In the genomic region with DNA sequence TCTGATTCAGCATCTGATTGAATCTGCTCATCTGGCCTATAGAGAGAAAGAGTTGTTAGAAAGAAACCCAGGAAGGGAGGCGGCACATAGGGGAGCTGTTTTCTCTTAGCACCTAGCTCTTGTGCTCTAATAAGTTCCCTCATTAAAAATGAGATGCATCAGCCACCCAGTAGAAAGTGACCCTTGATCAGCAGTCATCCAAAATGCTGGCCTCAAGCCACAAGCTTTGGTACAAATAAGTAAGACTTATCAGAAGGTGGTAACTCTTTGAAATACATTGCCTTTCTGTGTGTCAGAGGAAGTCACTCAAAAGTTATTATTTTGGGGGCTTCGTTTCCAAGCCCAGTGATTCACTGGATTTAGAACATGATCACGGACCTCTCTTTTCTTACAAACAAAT, we compare ENCODE assay signal across 19 mouse cellular contexts.
DNase-seq lines count a peak whose midpoint lies in the region; ATAC-seq and TF ChIP-seq lines count a peak whose summit lies in the region.
"Had no signal": no experiment of that assay in that cellular context is flagged by ENCODE, and none has a peak within 500 bp of the region (broad histone marks: within the 10 kb centered on the region; RNA-seq: fewer than 3 reads in every experiment).

No protein-coding gene starts in this region.

- 81% methylated on average over 3 of the region's 3 CpGs for WGBS in kidney, adult 2 months
- WGBS in kidney, embryonic 15.5 days = 88% methylated on average over 3 of the region's 3 CpGs
- WGBS in liver, adult 2 months = 91% methylated on average over 3 of the region's 3 CpGs
- 60% methylated on average over 3 of the region's 3 CpGs for whole genome bisulfite sequencing in liver, embryonic 12.5 days (ENCODE audit: insufficient replicate concordance)

- H3K36me3 ChIP-seq in kidney, adult 2 months (ENCODE audit: control insufficient read depth, insufficient read depth, low read length) = no peaks in the 10 kb centered on the region
- H3K36me3 ChIP-seq in kidney, embryonic 15.5 days = no peaks in the 10 kb centered on the region; the same call in 1 of the 2 replicates
- H3K36me3 ChIP-seq in liver, adult 2 months (ENCODE audit: control insufficient read depth, insufficient read depth, low read length) = no peaks in the 10 kb centered on the region
- H3K36me3 ChIP-seq in liver, embryonic 12.5 days = no peaks in the 10 kb centered on the region
- H3K36me3 ChIP-seq: embryonic facial prominence, embryonic 12.5 days; forebrain, embryonic 15.5 days; hindbrain, embryonic 15.5 days had no signal

- no peaks in the 10 kb centered on the region for H3K27me3 ChIP-seq in kidney, adult 2 months (replicated peaks; ENCODE audit: control insufficient read depth, insufficient read depth, low read length)
- no peaks in the 10 kb centered on the region for H3K27me3 ChIP-seq in kidney, embryonic 15.5 days
- no peaks in the 10 kb centered on the region for H3K27me3 ChIP-seq in liver, adult 2 months (ENCODE audit: control insufficient read depth, insufficient read depth, low read length)
- no peaks in the 10 kb centered on the region for H3K27me3 ChIP-seq in liver, embryonic 12.5 days (replicated peaks)
- H3K27me3 ChIP-seq: embryonic facial prominence, embryonic 12.5 days; forebrain, embryonic 15.5 days; heart, embryonic 13.5 days had no signal

- H3K9ac ChIP-seq in kidney, embryonic 15.5 days = no peak overlapping the region
- no peak overlapping the region for H3K9ac ChIP-seq in liver, adult 2 months (ENCODE audit: low read depth, low read length)
- H3K9ac ChIP-seq in liver, embryonic 12.5 days = no peak overlapping the region
- H3K9ac ChIP-seq: embryonic facial prominence, embryonic 12.5 days; forebrain, embryonic 15.5 days; heart, embryonic 13.5 days; hindbrain, embryonic 15.5 days had no signal

- H3K4me3 ChIP-seq in kidney, adult 2 months (ENCODE audit: insufficient read depth, low read depth, low read length) = no peak overlapping the region
- H3K4me3 ChIP-seq in kidney, embryonic 15.5 days (replicated peaks) = no peak overlapping the region
- H3K4me3 ChIP-seq in liver, adult 2 months (ENCODE audit: insufficient read depth, low read depth, low read length) = no peak overlapping the region
- no peak overlapping the region for H3K4me3 ChIP-seq in liver, embryonic 12.5 days
- H3K4me3 ChIP-seq: embryonic facial prominence, embryonic 12.5 days; forebrain, embryonic 15.5 days; heart, embryonic 13.5 days; hindbrain, embryonic 15.5 days had no signal

- no peaks in the 10 kb centered on the region for H3K9me3 ChIP-seq in kidney, embryonic 15.5 days (replicated peaks)
- no peaks in the 10 kb centered on the region for H3K9me3 ChIP-seq in liver, embryonic 12.5 days (replicated peaks)
- H3K9me3 ChIP-seq: embryonic facial prominence, embryonic 12.5 days; forebrain, embryonic 15.5 days; heart, embryonic 13.5 days; hindbrain, embryonic 15.5 days had no signal

- TF ChIP-seq POLR2A in kidney, adult 2 months (IDR thresholded peaks at IDR 0.05; ENCODE audit: low read depth, low read length) = no peak
- TF ChIP-seq POLR2A in liver, adult 2 months (IDR thresholded peaks at IDR 0.05; ENCODE audit: extremely low read depth, insufficient read depth, low read length) = no peak

- no peak for TF ChIP-seq CTCF in kidney, adult 2 months (conservative IDR thresholded peaks at IDR 0.05; ENCODE audit: insufficient read depth, insufficient read length, low read depth, low read length)
- TF ChIP-seq CTCF in liver, adult 2 months (IDR thresholded peaks at IDR 0.05; ENCODE audit: low read depth, low read length) = no peak

- DNase-seq in kidney, adult 2 months = peak; percentile 86
- peak; percentile 63 for DNase-seq in liver, adult 2 months (ENCODE audit: extremely low read depth, low read depth, low spot score)
- DNase-seq in kidney, postnatal 14 days = peak; percentile 54
- DNase-seq in urinary bladder, postnatal 4 days (ENCODE audit: low spot score in 2 of 2) = no peak
- DNase-seq in layer of hippocampus, adult 9-11 months = no peak
- DNase-seq: adrenal gland, postnatal 10 days; cerebellum, adult 11 months; cerebellum, adult 8-10 months; cerebellum, postnatal 14 days; embryo, embryonic 11 days; gastrocnemius, postnatal 36 days; heart, adult 11 months; heart, postnatal 36 days had no signal

- H3K4me2 ChIP-seq in kidney, embryonic 15.5 days = no peak overlapping the region
- no peak overlapping the region for H3K4me2 ChIP-seq in liver, embryonic 12.5 days
- H3K4me2 ChIP-seq: embryonic facial prominence, embryonic 12.5 days; forebrain, embryonic 15.5 days; heart, embryonic 13.5 days; hindbrain, embryonic 15.5 days had no signal

- no peak for ATAC-seq in kidney, embryonic 15.5 days (replicated peaks; ENCODE audit: low FRiP score)
- ATAC-seq in liver, embryonic 12.5 days = no peak
- ATAC-seq: forebrain, embryonic 15.5 days had no signal

- H3K27ac ChIP-seq in kidney, adult 2 months (ENCODE audit: insufficient read depth, low read depth, low read length) = peak overlapping the region; percentile 45; the same call in 1 of the 2 replicates
- no peak overlapping the region for H3K27ac ChIP-seq in kidney, embryonic 15.5 days
- no peak overlapping the region for H3K27ac ChIP-seq in liver, adult 2 months (replicated peaks; ENCODE audit: insufficient read depth, low read depth, low read length)
- no peak overlapping the region for H3K27ac ChIP-seq in liver, embryonic 12.5 days
- H3K27ac ChIP-seq: embryonic facial prominence, embryonic 12.5 days; forebrain, embryonic 15.5 days; heart, embryonic 13.5 days; hindbrain, embryonic 15.5 days had no signal

- H3K79me2 ChIP-seq in liver, adult 2 months (ENCODE audit: control insufficient read depth, insufficient read depth, low read length) = no peaks in the 10 kb centered on the region

- peaks cover 8% of the 10 kb centered on the region; the same call in 1 of the 2 replicates for H3K4me1 ChIP-seq in kidney, adult 2 months (ENCODE audit: control insufficient read depth, insufficient read depth, low read length)
- H3K4me1 ChIP-seq in kidney, embryonic 15.5 days = no peaks in the 10 kb centered on the region
- peaks cover 3% of the 10 kb centered on the region; the same call in 1 of the 2 replicates for H3K4me1 ChIP-seq in liver, adult 2 months (ENCODE audit: control insufficient read depth, insufficient read depth, low read length)
- no peaks in the 10 kb centered on the region for H3K4me1 ChIP-seq in liver, embryonic 12.5 days
- H3K4me1 ChIP-seq: hindbrain, embryonic 15.5 days had no signal

Comparison
In these comparisons a context has a peak if more than half of its experiments do, and no peak if none do; other contexts are left out.
1. DNase-seq: peak in kidney, adult 2 months (single experiment), liver, adult 2 months (single experiment) and kidney, postnatal 14 days (single experiment); none in urinary bladder, postnatal 4 days (0 of 2) and layer of hippocampus, adult 9-11 months (single experiment).